Mouse (Mus musculus) liver, embryonic 14.5 days (tissue): ENCODE measurements around the gene Ergic1. TPM values are rescaled to one million over a fixed set of nuclear protein-coding genes. Genes with fewer than 3 reads are reported as not detected.

Experiments
- ATAC-seq: fragments of 200-750 bp; cut with Nextera tagmentation; 2 replicates; pipeline ENCODE4 v1.8.0; 2017; ENCODE audit warnings: moderate number of reproducible peaks, mild to moderate bottlenecking, moderate library complexity; ENCODE audit not compliant: insufficient read depth
- DNase-seq, 3 experiments: peaks; one replicate each; pipeline ENCODE4 v3.0.0-alpha.2; 2012 to 2013; ENCODE audit warnings: low read depth in 3 of 3, low spot score in 3 of 3
- H3K27ac ChIP-seq: fragments of 300-500 bp; sonication (generic); 2 replicates; pipeline ENCODE4 v1.5.1; 2014; ENCODE audit warnings: moderate library complexity, mild to moderate bottlenecking, control low read depth, inconsistent platforms
- H3K27me3 ChIP-seq: fragments of 300-500 bp; sonication (generic); 2 replicates; pipeline ENCODE4 v1.6.1; 2014; ENCODE audit warnings: mild to moderate bottlenecking, low read length, moderate library complexity; ENCODE audit not compliant: control insufficient read depth, insufficient read depth
- H3K36me3 ChIP-seq: fragments of 300-500 bp; sonication (generic); replicated peaks from 2 replicates; pipeline ENCODE4 v1.6.1; 2014; ENCODE audit warnings: low read depth; ENCODE audit not compliant: control insufficient read depth, insufficient read depth
- H3K4me1 ChIP-seq, 2 experiments: fragments of 200-500 bp in 1 of 2; fragments of 300-500 bp in 1 of 2; sonication (generic) in 1 of 2; replicated peaks; 2 replicates each; pipeline ENCODE4 v1.6.1; 2012 to 2014; ENCODE audit warnings: antibody characterized with exemption in 1 of 2, inconsistent platforms in 1 of 2, low read length in 1 of 2; ENCODE audit not compliant: control insufficient read depth in 2 of 2, insufficient read depth in 2 of 2
- H3K4me2 ChIP-seq: fragments of 300-500 bp; sonication (generic); 2 replicates; pipeline ENCODE4 v1.6.1; 2014; ENCODE audit warnings: low read depth, mild to moderate bottlenecking, control low read depth, moderate library complexity
- H3K4me3 ChIP-seq, 2 experiments: fragments of 200-500 bp in 1 of 2; fragments of 300-500 bp in 1 of 2; sonication (generic) in 1 of 2; 2 replicates each; pipeline ENCODE4 v1.5.1; 2012 to 2014; ENCODE audit warnings: low read depth in 2 of 2, low read length in 2 of 2, mild to moderate bottlenecking in 2 of 2, control low read depth in 1 of 2, inconsistent platforms in 1 of 2, moderate library complexity in 1 of 2; ENCODE audit not compliant: insufficient read depth in 1 of 2
- H3K9ac ChIP-seq: fragments of 300-500 bp; sonication (generic); replicated peaks from 2 replicates; pipeline ENCODE4 v1.6.1; 2014; ENCODE audit warnings: mild to moderate bottlenecking, control low read depth, moderate library complexity
- H3K9me3 ChIP-seq: fragments of 300-500 bp; sonication (generic); 2 replicates; pipeline ENCODE4 v1.6.1; 2016; ENCODE audit warnings: low read length, mixed read lengths; ENCODE audit not compliant: control insufficient read depth
- CTCF ChIP-seq: IDR thresholded peaks from 2 replicates; pipeline ENCODE4 v1.5.1; 2016; ENCODE audit warnings: antibody characterized with exemption, low read depth, control low read depth
- EP300 ChIP-seq: IDR thresholded peaks from 2 replicates; pipeline ENCODE4 v1.6.1; 2016; ENCODE audit warnings: antibody characterized with exemption, low read depth
- WGBS: fragments of 180-500 bp; shearing (Covaris S2); extraction: QIAGEN DNeasy Blood & Tissue Kit; methylation state at CpG from one replicate; pipeline ENCODE4 v1.1.7; 2014; ENCODE audit not compliant: insufficient replicate concordance; 5-methylcytosine and 5-hydroxymethylcytosine counted together
- polyA plus RNA-seq, 2 experiments: library from polyadenylated mRNA; depleted of rRNA in 1 of 2; stranded (reverse) in 1 of 2; unstranded in 1 of 2; fragments of >200 nt; fragmentation: Nextera tagmentation in 1 of 2; extraction: Ambion mirVana in 1 of 2; gene quantifications; 2 replicates each; pipeline versions ENCODE4 v1.2.1 to v1.2.3; 2012 to 2014

Gene Ergic1
- polyA plus RNA-seq, 2 experiments = 26.0 to 33.4 TPM

GRCm38 (mm10) chr17:26514581-26515030 lies 46.7 kb upstream of the Ergic1 start:
- peak overlapping the region; percentile 80 for H3K9ac ChIP-seq
- WGBS = 12% methylated on average over 3 of the region's 3 CpGs
- peak overlapping the region; percentile 32 to 34; a peak in 3 of 4 replicates for H3K4me3 ChIP-seq
- H3K36me3 ChIP-seq = no peaks in the 10 kb centered on the region
- peak; percentile 91 for ATAC-seq
- DNase-seq = peak; percentile 92 to 95 (median 92)
- no peak for TF ChIP-seq CTCF
- TF ChIP-seq EP300 = peak; percentile 96
- peaks cover 72 to 74% of the 10 kb centered on the region in 2 experiments for H3K4me1 ChIP-seq
- no peaks in the 10 kb centered on the region for H3K9me3 ChIP-seq
- H3K4me2 ChIP-seq = peak overlapping the region; percentile 83
- peak overlapping the region; percentile 97 for H3K27ac ChIP-seq
- H3K27me3 ChIP-seq = no peaks in the 10 kb centered on the region

GRCm38 (mm10) chr17:26515675-26516074 lies 45.6 kb upstream of the Ergic1 start:
- H3K9ac ChIP-seq = no peak overlapping the region
- 91% methylated on average over 4 of the region's 4 CpGs for WGBS
- peak overlapping the region; percentile 97 for H3K27ac ChIP-seq
- H3K9me3 ChIP-seq = no peaks in the 10 kb centered on the region
- DNase-seq = no peak
- TF ChIP-seq EP300 = no peak
- TF ChIP-seq CTCF = no peak
- H3K4me1 ChIP-seq = peaks cover 63 to 64% of the 10 kb centered on the region in 2 experiments
- H3K36me3 ChIP-seq = no peaks in the 10 kb centered on the region
- ATAC-seq = no peak
- H3K27me3 ChIP-seq = no peaks in the 10 kb centered on the region
- H3K4me3 ChIP-seq = no peak overlapping the region
- no peak overlapping the region; the same call in 1 of the 2 replicates for H3K4me2 ChIP-seq

- no peak for TF ChIP-seq CTCF
- no peak for TF ChIP-seq EP300
- WGBS = 67% methylated on average over 3 of the region's 3 CpGs
- no peaks in the 10 kb centered on the region for H3K9me3 ChIP-seq
- DNase-seq = no peak
- ATAC-seq = no peak
- H3K27me3 ChIP-seq = no peaks in the 10 kb centered on the region
- H3K27ac ChIP-seq = no peak overlapping the region
- H3K4me2 ChIP-seq = no peak overlapping the region
- H3K36me3 ChIP-seq = no peaks in the 10 kb centered on the region
- no peak overlapping the region for H3K4me3 ChIP-seq
- H3K9ac ChIP-seq = no peak overlapping the region
- peaks cover 38 to 41% of the 10 kb centered on the region in 2 experiments for H3K4me1 ChIP-seq
Observed at GRCm38 (mm10) chr17:26518306-26518705, 43.0 kb upstream of the Ergic1 start.

GRCm38 (mm10) chr17:26522711-26523110 lies 38.6 kb upstream of the Ergic1 start:
- Histone ChIP-seq H3K27ac (no peak overlapping the region), H3K9me3 (no peaks in the 10 kb centered on the region), H3K4me3 (no peak overlapping the region), H3K9ac (no peak overlapping the region), H3K36me3 (no peaks in the 10 kb centered on the region), H3K27me3 (no peaks in the 10 kb centered on the region), H3K4me2 (no peak overlapping the region), H3K4me1 (peaks cover 0 to 4% of the 10 kb centered on the region in 2 experiments; a peak in 1 of 4 replicates)
- WGBS = 55% methylated on average over 4 of the region's 4 CpGs
- no peak for TF ChIP-seq CTCF
- no peak for TF ChIP-seq EP300
- ATAC-seq (no peak), DNase-seq (no peak)

GRCm38 (mm10) chr17:26524316-26524715 lies 37.0 kb upstream of the Ergic1 start:
- Histone ChIP-seq H3K9ac (no peak overlapping the region), H3K9me3 (no peaks in the 10 kb centered on the region), H3K4me2 (no peak overlapping the region), H3K4me1 (peaks cover 0 to 4% of the 10 kb centered on the region in 2 experiments; a peak in 1 of 4 replicates), H3K27me3 (no peaks in the 10 kb centered on the region), H3K4me3 (no peak overlapping the region), H3K27ac (no peak overlapping the region), H3K36me3 (no peaks in the 10 kb centered on the region)
- TF ChIP-seq EP300 (no peak), CTCF (no peak)
- no peak for DNase-seq
- no peak for ATAC-seq
